Mouse (Mus musculus): ENCODE measurements around the gene Hnrnpf.
A peak's percentile ranks its signal among the peaks of the same experiment; 100 is the strongest.

Gene Hnrnpf

DNA sequence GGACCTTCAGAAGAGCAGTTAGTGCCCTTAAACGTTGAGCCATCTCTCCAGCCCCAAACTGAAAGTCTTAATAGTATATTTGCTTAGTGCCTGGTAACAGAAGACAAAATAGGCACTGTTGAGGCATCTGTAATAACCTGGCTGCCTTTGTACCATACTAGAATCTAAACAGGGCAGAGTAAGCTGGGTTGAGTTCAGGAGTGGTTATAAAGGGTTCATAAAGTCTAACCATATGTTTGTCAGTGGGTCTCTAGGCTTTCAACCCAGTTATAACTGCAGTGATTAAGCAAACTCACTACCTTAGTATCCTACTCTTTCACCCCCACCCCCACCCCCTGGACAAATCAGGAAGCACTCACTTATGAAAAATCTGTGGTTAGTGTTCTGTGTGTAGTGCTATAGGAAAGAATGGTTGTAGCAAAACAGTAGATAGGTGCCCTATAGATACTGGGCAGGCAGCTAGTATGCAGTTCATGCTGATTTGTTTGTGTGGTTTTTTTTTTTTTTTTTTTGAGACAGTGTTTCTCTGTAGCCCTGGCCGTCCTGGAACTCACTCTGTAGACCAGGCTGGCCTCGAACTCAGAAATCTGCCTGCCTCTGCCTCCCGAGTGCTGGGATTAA, 26.9 kb downstream of the Hnrnpf start:
- DNase-seq, result no peak

DNA sequence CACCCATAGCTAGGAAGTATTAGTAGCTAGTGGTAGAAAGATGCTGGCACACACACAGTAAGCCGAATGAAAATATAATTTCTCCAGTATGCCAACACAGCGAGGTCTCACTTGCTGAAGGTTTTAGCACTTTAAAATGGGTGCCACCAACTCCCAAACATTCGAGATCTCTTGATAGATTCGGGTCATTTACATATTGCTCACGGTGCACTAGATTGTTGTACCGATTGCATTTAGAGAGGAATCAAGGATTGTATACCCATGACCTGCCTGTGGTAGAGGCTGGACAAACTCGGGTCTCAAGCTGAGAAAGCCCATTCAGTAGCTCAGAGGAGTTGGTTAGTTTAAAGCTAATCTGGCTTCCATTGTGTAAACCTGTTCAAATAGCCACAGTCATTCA, 27.8 kb downstream of the Hnrnpf start:
- no peak for DNase-seq

DNA sequence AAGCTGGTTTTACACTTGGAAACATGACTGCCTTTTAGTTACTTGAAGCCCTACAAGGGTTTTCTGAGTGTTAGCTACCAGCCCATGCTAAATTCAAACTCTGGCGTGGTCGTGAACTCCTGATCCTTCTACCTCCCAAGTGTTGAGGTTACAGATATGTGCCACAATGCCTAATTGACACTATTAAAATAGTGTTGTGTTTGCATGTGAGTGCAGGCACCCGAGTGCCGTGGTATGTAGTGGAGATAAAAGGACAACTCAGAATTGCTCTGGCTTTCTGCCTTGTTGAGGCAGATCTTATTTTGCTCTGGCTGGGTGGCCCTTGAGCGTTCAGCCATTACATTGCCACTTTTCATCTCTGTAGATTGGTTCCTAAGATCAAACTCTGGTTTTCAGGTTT, 28.6 kb downstream of the Hnrnpf start:
- no peak for DNase-seq

DNA sequence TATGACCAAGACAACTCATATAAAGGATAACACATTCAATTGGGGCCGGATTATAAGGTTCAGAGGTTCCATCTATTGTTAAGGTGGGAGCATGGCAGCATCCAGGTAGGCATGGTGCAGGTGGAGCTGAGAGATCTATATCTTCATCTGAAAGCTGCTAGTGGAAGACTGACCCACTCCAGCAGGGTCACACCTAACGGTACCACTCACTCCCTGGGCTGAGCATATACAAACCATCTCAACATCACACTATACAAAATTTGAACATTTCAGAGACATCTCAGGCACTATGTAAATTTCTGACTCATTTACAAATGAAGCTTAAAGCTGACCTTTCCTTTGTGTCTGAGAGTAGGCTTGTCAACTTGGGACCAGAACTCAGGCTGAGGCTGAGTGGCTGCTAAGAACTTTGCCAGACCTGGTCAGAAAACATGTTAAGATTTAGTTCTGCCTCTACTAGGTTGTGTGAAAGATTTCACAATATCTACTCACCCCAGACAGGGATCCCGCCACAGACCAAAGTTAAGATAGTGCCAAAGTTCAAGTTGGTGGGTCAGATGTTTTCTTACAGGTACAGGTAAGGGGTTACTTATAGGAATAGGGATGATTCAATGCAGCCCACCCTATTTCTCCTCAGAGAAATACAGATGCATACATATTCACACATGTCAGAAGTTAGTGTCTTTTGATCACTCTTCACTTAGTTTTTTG, 30.0 kb downstream of the Hnrnpf start:
- DNase-seq, result no peak

DNA sequence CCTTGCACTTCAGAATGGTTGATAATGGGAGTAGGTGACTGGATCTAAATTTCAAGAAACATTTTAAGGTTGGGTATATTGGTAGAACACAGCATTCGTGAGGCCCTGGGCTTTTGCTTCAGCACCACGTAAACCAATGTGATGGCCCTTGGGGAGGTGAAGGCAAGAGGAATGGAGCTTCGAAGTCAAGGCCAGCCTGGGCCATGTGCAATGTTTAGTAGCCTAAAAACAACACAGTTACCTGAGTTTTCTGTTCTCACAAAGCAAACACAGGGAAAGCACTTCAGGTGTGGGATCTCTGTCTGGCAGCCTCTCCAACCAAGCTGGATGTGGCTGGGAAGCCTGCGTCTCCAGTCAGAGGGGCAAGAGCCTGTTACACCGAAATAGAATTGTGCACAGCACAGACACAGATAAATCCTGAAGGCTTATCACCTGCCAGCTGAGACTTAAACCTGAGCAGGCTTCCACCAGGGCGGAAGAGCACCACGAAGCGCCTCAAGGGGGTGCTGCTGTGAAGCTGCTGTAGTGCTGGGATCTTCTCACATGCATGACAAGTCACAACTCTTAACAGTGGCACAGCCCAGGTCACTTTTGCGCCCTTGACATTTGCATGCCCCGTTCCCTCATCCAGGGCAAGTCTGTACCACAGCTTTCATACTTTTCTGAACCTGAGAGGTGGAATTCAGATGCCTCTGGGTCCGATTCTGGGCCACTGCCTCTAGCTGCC, 32.4 kb downstream of the Hnrnpf start:
- peak; percentile 43 for DNase-seq

DNA sequence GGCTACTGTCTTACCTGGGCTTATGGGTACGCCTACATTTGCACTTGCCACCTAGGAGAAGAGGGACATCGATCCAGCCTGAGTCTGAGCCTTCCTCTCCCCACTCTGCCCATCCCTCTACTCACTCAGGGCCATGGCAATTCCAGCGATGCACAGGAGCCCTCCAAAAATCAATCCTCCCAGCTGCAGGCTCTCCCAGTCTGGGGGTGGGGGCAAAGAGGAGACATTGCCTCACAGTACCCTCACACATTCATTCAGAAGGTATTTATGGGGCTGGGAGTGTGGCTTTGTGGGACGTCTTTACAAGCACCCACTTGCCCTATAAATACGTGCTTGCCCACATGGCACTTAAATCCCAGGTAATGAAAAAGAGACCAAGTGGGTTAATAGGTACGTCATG, 34.2 kb downstream of the Hnrnpf start:
- no peak for DNase-seq

DNA sequence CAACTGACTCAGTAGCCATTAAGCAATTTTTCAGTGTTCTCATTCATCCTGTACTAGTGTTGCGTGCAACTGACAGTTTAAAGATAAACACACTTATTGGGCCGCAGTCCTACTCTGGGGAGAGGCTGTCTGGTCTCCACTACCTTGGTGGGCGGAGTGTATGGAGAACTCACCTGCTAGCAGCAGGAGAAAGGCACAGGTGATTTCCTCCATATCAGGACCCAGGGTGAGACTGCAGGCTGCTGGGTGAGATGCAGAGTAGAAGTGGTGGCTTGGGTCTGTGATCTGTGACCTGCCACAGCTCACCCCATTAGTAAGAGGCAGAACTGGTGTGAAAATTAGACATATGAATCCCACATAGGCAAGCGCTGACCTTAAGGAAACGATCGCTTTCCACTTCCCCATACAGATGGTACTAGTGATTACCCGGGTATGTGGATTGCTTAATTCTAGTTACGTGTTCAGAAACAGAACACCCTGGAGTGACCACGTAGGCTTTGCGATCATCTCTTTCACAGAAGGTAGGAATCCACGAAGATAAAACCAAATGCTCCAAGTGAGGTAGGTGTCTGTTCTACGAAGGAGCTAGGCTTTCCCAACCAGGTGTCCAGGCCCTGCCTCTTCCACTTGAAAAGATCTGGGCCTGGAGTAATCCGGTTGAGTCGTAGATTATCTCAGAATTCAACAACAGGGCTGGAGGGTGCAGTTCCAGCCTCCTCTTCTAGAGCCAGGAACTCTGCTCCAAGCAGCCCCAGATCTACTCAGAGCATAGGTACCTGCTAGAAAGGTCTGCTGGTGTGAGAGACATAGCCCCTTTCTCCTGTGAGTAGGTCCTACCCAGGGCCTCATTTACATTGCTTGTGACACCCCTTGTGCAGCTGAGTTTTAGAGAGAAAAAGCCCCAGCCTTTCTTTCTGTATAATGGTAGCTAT, 35.8 kb downstream of the Hnrnpf start:
- DNase-seq, result no peak

DNA sequence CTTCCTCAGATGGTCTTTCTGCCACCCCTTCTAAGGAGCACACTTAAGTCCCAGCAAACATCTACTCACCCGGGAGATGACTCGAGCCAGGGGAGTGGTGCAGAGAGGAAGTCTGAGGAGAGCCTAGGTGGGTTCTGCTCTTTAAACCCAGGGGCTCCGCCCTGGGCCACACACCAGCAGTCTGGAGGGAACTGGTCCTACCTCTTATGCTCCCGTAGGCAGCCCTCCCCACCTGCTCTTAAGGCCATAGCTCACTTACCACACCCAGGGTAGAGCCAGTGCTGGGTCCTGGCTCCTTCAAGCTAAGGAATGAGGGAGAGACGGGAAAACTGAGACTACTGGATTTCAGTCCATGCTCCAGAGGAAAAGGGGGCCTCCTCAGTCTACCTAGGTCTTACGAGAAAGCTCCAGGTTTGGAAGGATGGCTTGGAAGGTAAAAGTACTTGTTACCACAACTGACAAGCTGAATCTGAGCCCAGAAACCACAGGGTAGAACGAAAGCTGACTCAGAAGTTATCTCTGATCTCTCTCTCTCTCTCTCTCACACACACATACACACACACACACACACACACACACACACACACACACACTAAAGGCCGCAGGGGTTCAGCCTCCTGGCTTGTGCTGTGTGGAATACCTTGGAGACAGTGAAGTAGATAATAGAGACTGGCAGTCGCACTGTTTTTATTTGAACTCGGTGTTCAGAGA, 37.3 kb downstream of the Hnrnpf start, which contains the start of gene Fxyd4:
Gene Fxyd4, minus strand, starts transcription at position 471 of the 711 bp plus-strand sequence.
- no peak for DNase-seq

DNA sequence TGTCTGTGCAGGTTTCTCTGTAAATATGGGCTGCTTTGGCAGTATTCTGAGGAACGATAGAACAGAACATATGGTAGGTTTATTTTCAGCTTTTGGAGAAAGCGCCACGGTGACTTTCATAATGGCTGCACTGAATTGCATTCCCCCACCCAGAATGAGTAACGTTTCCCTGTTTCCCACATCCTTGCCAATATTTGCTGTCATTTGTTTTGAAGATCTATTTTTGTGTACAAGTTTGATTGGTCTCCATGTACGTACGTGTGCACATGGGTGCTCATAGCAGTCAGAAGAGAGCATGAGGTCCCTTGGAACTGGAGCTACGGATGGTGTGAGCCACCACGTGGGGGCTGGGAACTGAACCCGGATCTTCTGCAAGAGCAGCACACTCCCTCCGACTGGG, 38.8 kb downstream of the Hnrnpf start:
- no peak for DNase-seq

DNA sequence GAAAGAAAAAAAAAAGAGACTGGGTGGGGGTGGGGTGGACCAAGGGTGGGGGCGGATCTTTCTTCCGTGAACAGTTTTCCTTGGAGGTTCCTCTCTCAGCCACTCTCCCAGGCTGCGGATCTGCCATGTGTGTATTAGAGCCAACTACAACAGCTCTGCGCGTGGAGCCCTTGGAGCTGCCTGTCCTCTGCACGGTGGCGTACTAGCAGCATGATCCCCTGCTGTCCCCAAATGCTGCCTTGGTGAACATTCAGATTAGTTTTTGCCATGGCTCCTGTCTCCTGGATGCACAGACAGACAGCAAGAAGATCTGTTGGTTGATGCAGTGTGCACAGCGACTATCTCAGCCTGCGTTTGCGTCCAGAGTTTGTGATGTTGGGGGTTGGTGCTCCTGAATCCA, 42.6 kb downstream of the Hnrnpf start:
- no peak for DNase-seq

DNA sequence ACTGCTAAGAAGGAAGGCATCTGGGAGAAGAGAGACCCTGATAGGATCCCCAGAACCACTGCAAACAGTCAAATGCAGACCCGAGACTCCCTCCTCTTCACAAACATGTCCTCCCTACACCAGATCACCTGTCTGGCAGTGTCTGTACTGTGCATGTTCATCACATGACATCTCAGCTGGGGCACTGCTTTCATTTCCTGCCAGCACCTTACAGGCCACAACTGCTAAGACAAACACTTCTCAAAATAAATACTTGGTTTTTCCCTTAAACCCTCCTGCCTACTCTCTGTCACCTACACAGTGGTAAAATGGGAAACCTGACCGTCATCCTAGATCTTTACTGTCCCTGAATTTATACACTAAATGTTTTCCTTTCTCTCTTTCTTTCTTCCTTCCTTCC, 43.8 kb downstream of the Hnrnpf start:
- no peak for DNase-seq

DNA sequence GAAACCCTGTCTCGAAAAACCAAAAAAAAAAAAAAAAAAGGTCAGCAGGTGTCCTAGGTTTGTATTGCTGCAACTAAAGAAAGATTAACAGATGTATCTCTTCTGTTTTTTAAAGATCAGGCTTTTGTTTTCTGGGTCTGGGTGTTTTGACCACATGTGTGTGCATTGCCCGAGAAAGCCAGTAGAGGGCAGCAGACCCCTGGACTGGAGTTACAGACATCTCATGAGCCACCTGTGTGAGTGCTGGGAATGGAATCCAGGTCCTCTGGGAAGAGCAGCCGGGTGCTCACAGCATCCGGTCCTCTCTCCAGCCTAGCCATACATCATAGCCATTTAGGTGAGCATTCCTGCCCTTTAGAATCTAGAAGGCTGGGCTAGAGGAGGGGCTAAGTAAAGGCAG, 52.2 kb downstream of the Hnrnpf start:
- no peak for DNase-seq

DNA sequence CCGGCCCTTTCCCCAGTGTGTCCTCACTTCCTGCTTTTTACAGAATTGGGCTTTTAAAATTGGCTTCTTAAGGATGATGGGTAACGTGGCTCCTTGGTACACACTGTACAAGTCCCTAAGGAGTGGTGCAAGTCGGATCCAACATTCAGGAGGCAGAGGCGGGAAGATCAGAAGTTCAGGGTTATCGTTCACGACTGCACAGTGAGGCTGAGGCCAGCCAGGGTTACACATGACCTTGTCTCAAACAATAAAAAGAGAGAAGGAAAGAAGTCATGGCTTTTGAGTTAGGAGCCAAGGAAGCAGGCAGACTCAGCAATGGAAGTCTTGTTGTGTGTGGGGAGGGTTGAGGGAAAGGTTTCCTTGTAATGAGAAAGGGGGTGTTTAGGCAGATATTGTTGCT, 56.0 kb downstream of the Hnrnpf start:
- no peak for DNase-seq

DNA sequence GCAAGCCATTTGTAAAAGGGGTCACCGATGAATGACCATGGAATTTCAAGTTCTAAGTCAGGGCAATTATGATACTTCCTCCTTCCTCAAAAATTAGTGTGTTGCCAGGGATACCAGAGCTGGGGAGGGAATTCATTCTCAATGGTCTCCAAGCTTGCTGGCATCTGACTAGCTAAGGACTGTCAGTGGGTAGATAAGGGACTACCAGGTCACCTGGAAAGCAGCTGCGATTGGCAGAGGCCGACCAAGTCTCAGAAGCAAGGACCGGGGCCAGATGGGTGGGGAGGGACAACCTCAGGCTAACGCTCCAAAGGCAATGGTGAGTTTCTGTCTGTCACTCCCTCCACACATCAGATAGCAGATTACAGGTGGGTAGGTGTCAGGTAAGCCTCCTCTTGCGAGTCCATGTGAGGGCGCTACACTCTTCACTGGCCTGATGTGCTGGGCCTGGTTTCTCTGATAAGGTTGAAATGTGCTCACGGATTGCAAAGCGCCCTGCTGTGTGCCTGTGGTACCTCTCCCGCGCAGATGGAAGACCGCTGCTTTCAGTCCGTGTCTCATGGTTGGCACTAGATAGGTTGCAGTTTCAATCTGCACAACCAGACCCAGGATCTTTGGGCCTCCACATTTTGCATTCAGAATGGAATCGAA, 56.9 kb downstream of the Hnrnpf start:
- no peak for DNase-seq

DNA sequence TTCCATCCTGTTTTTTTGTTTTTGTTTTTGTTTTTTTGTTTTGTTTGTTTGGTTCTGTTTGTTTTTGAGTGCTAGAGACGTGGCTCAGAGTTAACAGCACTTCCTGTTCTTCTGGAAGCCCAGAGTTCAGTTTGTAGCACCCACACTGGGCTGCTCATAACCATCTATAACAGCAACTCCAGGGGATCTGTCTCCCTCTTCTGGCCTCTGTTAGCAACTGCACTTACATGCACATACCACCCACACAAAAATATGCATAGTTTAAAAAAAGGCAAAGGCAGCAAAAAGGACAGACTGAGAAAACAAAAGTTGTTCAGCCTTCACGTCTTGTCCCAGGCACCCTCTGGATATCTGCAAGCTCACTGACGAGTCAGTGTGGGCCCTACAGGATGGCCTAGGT, 63.1 kb downstream of the Hnrnpf start:
- DNase-seq, result no peak

DNA sequence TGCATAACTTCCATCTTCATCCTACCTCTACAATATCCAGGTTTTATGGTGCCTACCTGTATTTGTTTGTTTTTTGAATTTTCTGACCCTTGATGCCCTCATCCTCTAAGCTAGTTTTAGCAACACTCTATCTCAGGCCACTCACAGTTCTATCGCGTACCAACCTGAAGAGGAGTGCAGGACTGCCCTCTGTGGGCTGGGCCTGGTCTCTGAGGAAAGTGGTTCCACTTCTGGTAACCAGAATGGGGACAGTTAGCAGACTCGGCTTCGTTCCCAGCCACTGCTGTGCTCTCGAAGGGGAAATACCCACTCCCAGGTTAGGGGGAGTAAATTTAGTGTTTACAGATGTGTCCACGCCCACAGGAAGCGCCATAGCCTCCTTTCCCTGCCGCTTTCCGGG, 66.6 kb downstream of the Hnrnpf start:
- peak; percentile 24 for DNase-seq
